Mouse (Mus musculus) left cerebral cortex, postnatal 4 days (tissue): Measurements from ENCODE around the gene Zmym3. TPM values are rescaled to one million over a fixed set of nuclear protein-coding genes. Genes with fewer than 3 reads are reported as not detected.
"Not testable (repeated sequence)": the region's sequence is repeated elsewhere in the genome, so short reads cannot be mapped to it uniquely, and the experiment has no call there.

Source experiments
- DNase-seq: peaks from one replicate; pipeline ENCODE4 v3.0.0-alpha.2; 2022
- intact Hi-C: fragments of 180-260 bp; cut with DNase I; formaldehyde crosslinking; loops from one replicate; pipeline ENCODE4 v1.15.1; 2025
- total RNA-seq, 2 experiments: library from RNA; stranded (reverse); gene quantifications; 2 replicates each; pipeline ENCODE4 v1.2.3; 2021

The Zmym3 gene
- total RNA-seq, 2 experiments from 2014 or later, result 195 to 217 TPM

- no peak for DNase-seq
- intact Hi-C loops, result no loop called here
Measured at GRCm38 (mm10) chrX:101376190-101376968, 44.3 kb downstream of the Zmym3 start, which contains the start of gene Gjb1. TSS of gene Gjb1 (plus strand) at chrX:101376378.

GRCm38 (mm10) chrX:101372946-101373345 is 47.7 kb downstream of the Zmym3 start:
- intact Hi-C loops, result no loop called here
- DNase-seq, result no peak

DNA sequence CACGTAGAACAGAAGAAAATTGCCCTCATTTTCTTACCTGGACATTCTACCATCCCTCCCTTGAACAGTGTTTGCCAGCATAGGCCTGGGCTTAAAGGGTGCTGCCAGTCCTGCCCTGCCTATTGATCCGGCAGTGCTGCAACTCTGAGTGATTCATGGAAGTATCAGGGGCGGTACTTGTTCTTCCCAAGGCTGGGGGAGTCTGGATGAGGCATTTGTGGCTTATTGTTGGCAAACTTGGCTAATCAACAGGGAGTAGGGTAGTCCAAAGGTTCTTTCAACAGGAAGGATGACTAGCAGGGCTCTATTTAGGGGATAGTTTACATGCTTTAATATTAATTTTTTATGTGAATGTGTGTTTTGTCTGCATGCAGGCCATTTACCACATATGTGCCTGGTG is 50.1 kb downstream of the Zmym3 start:
- intact Hi-C loops, result no loop called here
- no peak for DNase-seq

DNA sequence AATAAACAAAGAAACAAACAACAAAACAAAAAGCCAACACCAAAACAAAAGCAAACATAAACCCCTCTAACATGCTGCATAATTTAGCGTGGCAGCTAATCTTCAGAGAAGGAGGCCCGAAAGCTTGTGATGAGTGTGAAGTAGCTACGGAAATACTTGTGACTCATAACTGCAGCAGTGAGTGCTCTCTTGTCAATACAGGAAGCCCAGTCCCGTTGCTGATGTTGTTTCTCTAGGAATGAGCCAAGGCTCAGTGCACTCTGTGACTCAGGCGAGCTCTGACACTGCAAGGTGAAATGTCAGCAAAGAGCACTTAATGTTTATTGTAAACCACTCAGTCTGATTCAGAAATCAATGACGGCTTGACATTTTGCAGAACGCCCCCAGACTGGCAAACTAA is 51.6 kb downstream of the Zmym3 start:
- intact Hi-C loops, result no loop called here
- no peak for DNase-seq

DNA sequence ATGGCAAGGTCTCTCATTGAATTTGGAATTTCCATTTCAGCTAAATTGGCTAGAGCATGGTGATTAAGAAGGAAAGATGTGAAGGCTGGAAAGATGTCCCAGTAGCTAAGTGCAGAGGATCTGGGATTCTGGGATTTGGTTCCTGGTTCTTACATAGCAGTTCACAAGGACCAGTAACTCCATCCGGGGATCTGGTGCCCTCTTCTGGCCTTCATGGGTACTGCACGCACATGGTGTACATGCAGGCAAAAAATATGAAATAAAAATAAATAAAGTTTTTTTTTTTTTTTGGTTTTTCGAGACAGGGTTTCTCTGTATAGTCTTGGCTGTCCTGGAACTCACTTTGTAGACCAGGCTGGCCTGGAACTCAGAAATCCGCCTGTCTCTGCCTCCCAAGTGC is 61.7 kb downstream of the Zmym3 start:
- DNase-seq, intact Hi-C loops: not testable (repeated sequence)

Other genes with a start within 250 kb of the Zmym3 start
- gene Snx12, start 198.3 kb downstream of the Zmym3 start, total RNA-seq, result 10 to 100 TPM; 83.2 to 83.8 TPM
- gene Foxo4, start 166.3 kb downstream of the Zmym3 start, total RNA-seq, result 1 to 10 TPM; 7.7 to 9.5 TPM
- gene Gm614, start 156.9 kb downstream of the Zmym3 start, total RNA-seq, result not detected
- 1 to 10 TPM; 4.0 to 4.9 TPM for gene Il2rg, start 152.6 kb downstream of the Zmym3 start, total RNA-seq
- gene Gm20489, start 151.8 kb downstream of the Zmym3 start, total RNA-seq, result not detected
- gene Med12, start 146.8 kb downstream of the Zmym3 start, total RNA-seq, result 10 to 100 TPM; 41.6 to 42.8 TPM
- gene Nlgn3, start 121.7 kb downstream of the Zmym3 start, total RNA-seq, result 100 to 1,000 TPM; 166 to 183 TPM
- 1 to 10 TPM; 2.2 to 2.7 TPM for gene Gjb1, start 44.5 kb downstream of the Zmym3 start, total RNA-seq
- gene Nono, start 8.5 kb upstream of the Zmym3 start, total RNA-seq, result 100 to 1,000 TPM; 236 to 271 TPM
- gene Itgb1bp2, start 28.2 kb upstream of the Zmym3 start, total RNA-seq, result 1 to 10 TPM; 4.0 to 4.6 TPM
- gene Taf1, start 111.9 kb upstream of the Zmym3 start, total RNA-seq, result 10 to 100 TPM; 51.3 to 55.8 TPM
- 100 to 1,000 TPM; 211 to 228 TPM for gene Ogt, start 219.2 kb upstream of the Zmym3 start, total RNA-seq